In genomic region chr6:119417354-119417753, GRCm38 (mm10) we compare ENCODE assay signal across 8 mouse cellular contexts. TPM values are rescaled to one million over a fixed set of nuclear protein-coding genes. Genes with fewer than 3 reads are reported as not detected.
A peak's percentile ranks its signal among the peaks of the same experiment; 100 is the strongest.
DNase-seq lines count a peak whose midpoint lies in the region; ATAC-seq and TF ChIP-seq lines count a peak whose summit lies in the region.

Adipor2 (minus strand) TSS chr6:119417704.

- TF ChIP-seq POLR2A in brain, embryonic 14.5 days (IDR thresholded peaks at IDR 0.05; ENCODE audit: borderline replicate concordance, extremely low read depth, insufficient read depth, insufficient read length, poor library complexity, severe bottlenecking), result no peak

- H3K4me3 ChIP-seq in ES-E14 (ENCODE audit: insufficient read depth in 1 of 2, low read depth in 1 of 2, low read length in 2 of 2, poor library complexity in 1 of 2, severe bottlenecking in 1 of 2), result peak within 1 kb of the TSS; percentile 72 to 74
- H3K4me3 ChIP-seq in hindbrain, embryonic 12.5 days, result no peak within 1 kb of the TSS

- DNase-seq in ES-E14 (ENCODE audit: low read depth, low spot score), result peak; percentile 95
- peak; percentile 66 for DNase-seq in brain, embryonic 14.5 days (ENCODE audit: low read depth)
- peak; percentile 64 for DNase-seq in forelimb bud, embryonic 11.5 days (ENCODE audit: low read depth, low spot score)
- DNase-seq in layer of hippocampus, postnatal 36 days, result peak in 1 of 2 experiments; percentile 27
- DNase-seq in lung, postnatal 14 days, result peak; percentile 77
- peak; percentile 70 for DNase-seq in retina, postnatal 1 day

- ATAC-seq in hindbrain, embryonic 12.5 days (ENCODE audit: low FRiP score), result peak; percentile 51
- ATAC-seq in inflammation-experienced regulatory T-cells, adult 6 months, result no peak

- H3K27ac ChIP-seq in ES-E14 (ENCODE audit: insufficient read depth, low read depth, low read length, poor library complexity, severe bottlenecking), result peak within 1 kb of the TSS; percentile 94
- H3K27ac ChIP-seq in hindbrain, embryonic 12.5 days, result no peak within 1 kb of the TSS

- peaks cover 5% of the 10 kb centered on the region; the same call in 1 of the 2 replicates for H3K36me3 ChIP-seq in ES-E14 (ENCODE audit: control insufficient read depth, insufficient read depth, low read length, poor library complexity, severe bottlenecking)
- no peaks in the 10 kb centered on the region for H3K36me3 ChIP-seq in hindbrain, embryonic 12.5 days

- peaks cover 2 to 28% of the 10 kb centered on the region in 2 experiments; a peak in 3 of 4 replicates for H3K4me1 ChIP-seq in ES-E14 (ENCODE audit: control insufficient read depth in 2 of 2, insufficient read depth in 2 of 2, low read length in 2 of 2, poor library complexity in 1 of 2)
- H3K4me1 ChIP-seq in hindbrain, embryonic 12.5 days, result peaks cover 15% of the 10 kb centered on the region

- no peaks in the 10 kb centered on the region for H3K9me3 ChIP-seq in ES-E14 (ENCODE audit: control insufficient read depth, insufficient read depth, low read depth, low read length)
- no peaks in the 10 kb centered on the region for H3K9me3 ChIP-seq in hindbrain, embryonic 12.5 days (replicated peaks)

- peak within 1 kb of the TSS; percentile 57 for H3K9ac ChIP-seq in ES-E14 (ENCODE audit: insufficient read depth, low read depth, low read length, poor library complexity, severe bottlenecking)
- no peak within 1 kb of the TSS for H3K9ac ChIP-seq in hindbrain, embryonic 12.5 days

- no peak for TF ChIP-seq CTCF in brain, embryonic 14.5 days (IDR thresholded peaks at IDR 0.05; ENCODE audit: borderline replicate concordance, extremely low read depth, insufficient read depth, insufficient read length)

- in situ Hi-C loops in ES-E14 (cut with MboI; ENCODE audit: low sequenced_read_pairs in 2 of 2, unreplicated experiment in 2 of 2), result no loop called here

- H3K27me3 ChIP-seq in hindbrain, embryonic 12.5 days, result no peaks in the 10 kb centered on the region

- peak within 1 kb of the TSS; percentile 37 for H3K4me2 ChIP-seq in hindbrain, embryonic 12.5 days (replicated peaks)

- 8% methylated on average over 12 of the region's 12 CpGs for WGBS in hindbrain, embryonic 12.5 days

TF ChIP-seq in ES-E14, 5 proteins besides CTCF, POLR2A, EP300 and RAD21:
- TF ChIP-seq ZNF384 (IDR thresholded peaks at IDR 0.05; ENCODE audit: low read depth, low read length), result no peak

RNA-seq across cellular contexts. Expression of gene Adipor2, which starts in this region (rescaled TPM):
- total RNA-seq in ES-E14 (2012; rRNA removed), result 59.4 and 81.2 TPM in 2 replicates
- polyA plus RNA-seq in brain, embryonic 14.5 days (2012; rRNA removed), result 44.4 and 45.4 TPM in 2 replicates
- polyA plus RNA-seq in hindbrain, embryonic 12.5 days (2016; fragmentation: Nextera tagmentation; extraction: Ambion mirVana), result 35.0 and 37.0 TPM in 2 replicates
- 10 to 100 TPM; 36.2 to 41.5 TPM for total RNA-seq in layer of hippocampus, postnatal 36 days (2021)
- 1 to 10 TPM; 9.3 to 9.7 (median 9.4) TPM for polyA plus RNA-seq in inflammation-experienced regulatory T-cells, adult 6 months (2017; shearing (Covaris generic))
